Mouse (Mus musculus) kidney, embryonic 14.5 days (tissue): Measurements from ENCODE around the gene Atp1a2. TPM values are rescaled to one million over a fixed set of nuclear protein-coding genes. Genes with fewer than 3 reads are reported as not detected.

ENCODE experiments used
- ATAC-seq: fragments of 200-750 bp; cut with Nextera tagmentation; 2 replicates; pipeline ENCODE4 v1.8.0; 2017; ENCODE audit warnings: moderate number of reproducible peaks, mild to moderate bottlenecking, moderate TSS enrichment, moderate library complexity; ENCODE audit not compliant: low FRiP score, low TSS enrichment
- H3K27ac ChIP-seq: fragments of 300-500 bp; sonication (generic); 2 replicates; pipeline ENCODE4 v1.5.1; 2014; ENCODE audit warnings: low read depth, mild to moderate bottlenecking, low read length, moderate library complexity, mixed read lengths
- H3K27me3 ChIP-seq: fragments of 300-500 bp; sonication (generic); 2 replicates; pipeline ENCODE4 v1.6.1; 2014; ENCODE audit warnings: mild to moderate bottlenecking, low read length; ENCODE audit not compliant: control insufficient read depth, insufficient read depth
- H3K36me3 ChIP-seq: fragments of 300-500 bp; sonication (generic); 2 replicates; pipeline ENCODE4 v1.6.1; 2014; ENCODE audit warnings: low read length, mixed read lengths; ENCODE audit not compliant: control insufficient read depth, insufficient read depth
- H3K4me1 ChIP-seq: fragments of 300-500 bp; sonication (generic); 2 replicates; pipeline ENCODE4 v1.6.1; 2014; ENCODE audit warnings: low read length, mixed read lengths; ENCODE audit not compliant: control insufficient read depth, insufficient read depth
- H3K4me2 ChIP-seq: fragments of 300-500 bp; sonication (generic); replicated peaks from 2 replicates; pipeline ENCODE4 v1.6.1; 2014; ENCODE audit warnings: low read depth, mild to moderate bottlenecking, low read length
- H3K4me3 ChIP-seq: fragments of 300-500 bp; sonication (generic); 2 replicates; pipeline ENCODE4 v1.5.1; 2014; ENCODE audit warnings: mild to moderate bottlenecking, low read length
- H3K9ac ChIP-seq: fragments of 300-500 bp; sonication (generic); 2 replicates; pipeline ENCODE4 v1.6.1; 2014; ENCODE audit warnings: low read depth, mild to moderate bottlenecking, low read length, moderate library complexity
- H3K9me3 ChIP-seq: fragments of 300-500 bp; sonication (generic); 2 replicates; pipeline ENCODE4 v1.6.1; 2016; ENCODE audit warnings: low read length; ENCODE audit not compliant: control insufficient read depth
- WGBS: fragments of 180-500 bp; shearing (Covaris S2); extraction: QIAGEN DNeasy Blood & Tissue Kit; methylation state at CpG from one replicate; pipeline ENCODE4 v1.1.7; 2014; 5-methylcytosine and 5-hydroxymethylcytosine counted together
- polyA plus RNA-seq: library from polyadenylated mRNA; unstranded; fragments of >200 nt; fragmentation: Nextera tagmentation; extraction: Ambion mirVana; gene quantifications from 2 replicates; pipeline ENCODE4 v1.2.1, GENCODE M21; 2014

Atp1a2 gene
- polyA plus RNA-seq, 1 experiment from 2014 or later, result 0.66 TPM

- Histone ChIP-seq H3K4me2 (no peak overlapping the region), H3K4me3 (no peak overlapping the region), H3K9ac (no peak overlapping the region), H3K9me3 (no peaks in the 10 kb centered on the region), H3K27me3 (no peaks in the 10 kb centered on the region), H3K36me3 (peaks cover 11% of the 10 kb centered on the region), H3K27ac (no peak overlapping the region), H3K4me1 (0 out of 2 replicates have a peak, but pooled peaks cover 5% of the 10 kb centered on the region)
- WGBS, result 67% methylated on average over 7 of the region's 7 CpGs
- ATAC-seq, result no peak
Measured at GRCm38 (mm10) chr1:172319346-172319745, 21.5 kb upstream of the Atp1a2 start.

- 0 out of 2 replicates have a peak, but pooled peaks cover 8% of the 10 kb centered on the region for H3K4me1 ChIP-seq
- no peak for ATAC-seq
- peaks cover 11% of the 10 kb centered on the region for H3K36me3 ChIP-seq
- no peak overlapping the region; the same call in 1 of the 2 replicates for H3K9ac ChIP-seq
- 87% methylated on average over 18 of the region's 19 CpGs for WGBS
- H3K4me3 ChIP-seq, result no peak overlapping the region
- no peaks in the 10 kb centered on the region for H3K9me3 ChIP-seq
- H3K27ac ChIP-seq, result no peak overlapping the region
- no peak overlapping the region for H3K4me2 ChIP-seq
- H3K27me3 ChIP-seq, result no peaks in the 10 kb centered on the region
Measured at GRCm38 (mm10) chr1:172318424-172319035, 20.7 kb upstream of the Atp1a2 start.

DNA sequence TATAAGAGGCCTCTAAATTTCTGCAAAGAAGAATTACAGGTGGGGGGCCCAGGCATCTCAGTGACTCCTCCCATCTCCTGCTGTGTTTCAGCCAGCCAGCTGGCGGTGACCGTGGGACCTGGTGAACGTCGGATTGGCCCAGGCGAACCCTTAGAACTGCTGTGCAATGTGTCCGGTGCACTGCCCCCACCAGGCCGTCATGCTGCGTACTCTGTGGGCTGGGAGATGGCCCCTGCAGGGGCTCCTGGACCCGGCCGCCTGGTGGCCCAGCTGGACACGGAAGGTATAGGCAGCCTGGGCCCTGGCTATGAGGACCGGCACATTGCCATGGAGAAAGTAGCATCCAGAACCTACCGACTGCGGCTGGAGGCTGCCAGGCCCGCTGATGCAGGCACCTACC, 20.1 kb upstream of the Atp1a2 start:
- H3K9me3 ChIP-seq, result no peaks in the 10 kb centered on the region
- H3K4me2 ChIP-seq, result no peak overlapping the region
- WGBS, result 75% methylated on average over 15 of the region's 15 CpGs
- no peak overlapping the region; the same call in 1 of the 2 replicates for H3K9ac ChIP-seq
- H3K27ac ChIP-seq, result no peak overlapping the region
- H3K27me3 ChIP-seq, result no peaks in the 10 kb centered on the region
- H3K4me3 ChIP-seq, result no peak overlapping the region
- H3K36me3 ChIP-seq, result peaks cover 11% of the 10 kb centered on the region
- ATAC-seq, result no peak
- H3K4me1 ChIP-seq, result peaks cover 14% of the 10 kb centered on the region; the same call in 1 of the 2 replicates

GRCm38 (mm10) chr1:172317431-172317830, 19.6 kb upstream of the Atp1a2 start:
- Histone ChIP-seq H3K27ac (no peak overlapping the region), H3K4me3 (no peak overlapping the region), H3K4me2 (no peak overlapping the region), H3K9me3 (no peaks in the 10 kb centered on the region), H3K36me3 (peaks cover 11% of the 10 kb centered on the region), H3K4me1 (peaks cover 18% of the 10 kb centered on the region; the same call in 1 of the 2 replicates), H3K9ac (no peak overlapping the region), H3K27me3 (no peaks in the 10 kb centered on the region)
- WGBS, result 60% methylated on average over 18 of the region's 18 CpGs
- no peak for ATAC-seq

- Histone ChIP-seq H3K9ac (no peak overlapping the region), H3K4me3 (no peak overlapping the region), H3K36me3 (peaks cover 11% of the 10 kb centered on the region), H3K9me3 (no peaks in the 10 kb centered on the region), H3K27me3 (no peaks in the 10 kb centered on the region), H3K4me2 (no peak overlapping the region), H3K27ac (no peak overlapping the region), H3K4me1 (peaks cover 29% of the 10 kb centered on the region)
- no peak for ATAC-seq
- 91% methylated on average over 3 of the region's 3 CpGs for WGBS
Measured at GRCm38 (mm10) chr1:172314911-172315310, 17.0 kb upstream of the Atp1a2 start.

DNA sequence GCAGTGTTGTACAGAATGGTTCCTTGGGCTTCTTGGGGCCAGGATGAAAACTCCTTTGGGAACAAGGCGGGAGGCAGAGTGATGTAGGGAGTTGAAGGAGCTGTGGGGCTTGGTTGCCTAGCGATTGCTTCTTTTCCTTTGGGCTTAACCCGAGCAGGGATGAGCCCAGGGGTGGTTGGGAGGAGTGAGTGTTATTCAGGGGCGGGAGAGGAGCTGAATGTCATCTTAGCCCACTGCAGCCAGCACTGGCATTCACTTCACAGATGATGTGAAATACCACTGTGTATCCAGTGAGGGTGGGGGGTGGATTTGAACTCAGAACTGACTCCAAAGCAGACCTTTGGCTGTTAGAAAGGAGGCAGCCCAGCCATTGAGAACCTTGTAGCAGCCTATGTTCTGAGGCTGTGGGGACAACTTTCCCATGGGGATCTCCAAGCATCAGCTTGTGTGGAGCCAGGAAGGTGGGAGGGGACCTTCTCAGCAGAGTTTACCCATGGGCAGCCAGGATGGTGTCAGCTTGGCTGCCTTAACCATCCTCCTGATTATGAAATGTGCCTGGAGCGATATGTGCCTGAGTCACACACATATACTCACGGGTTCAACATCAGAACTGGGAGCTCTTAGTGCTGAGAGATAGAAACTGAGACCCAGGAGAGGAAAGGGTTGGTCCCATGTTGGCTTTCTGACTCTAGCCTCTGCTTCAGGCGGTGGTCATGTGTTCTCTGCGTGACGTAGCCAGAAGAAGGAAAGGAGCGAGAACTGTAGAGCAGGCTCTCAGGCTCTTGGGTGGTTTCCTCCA, 15.9 kb upstream of the Atp1a2 start:
- H3K4me2 ChIP-seq, result no peak overlapping the region; the same call in 1 of the 2 replicates
- ATAC-seq, result no peak
- H3K4me3 ChIP-seq, result no peak overlapping the region
- H3K9ac ChIP-seq, result no peak overlapping the region
- no peak overlapping the region for H3K27ac ChIP-seq
- H3K9me3 ChIP-seq, result no peaks in the 10 kb centered on the region
- no peaks in the 10 kb centered on the region for H3K27me3 ChIP-seq
- H3K4me1 ChIP-seq, result peaks cover 29% of the 10 kb centered on the region
- peaks cover 8% of the 10 kb centered on the region for H3K36me3 ChIP-seq
- WGBS, result 80% methylated on average over 10 of the region's 10 CpGs

DNA sequence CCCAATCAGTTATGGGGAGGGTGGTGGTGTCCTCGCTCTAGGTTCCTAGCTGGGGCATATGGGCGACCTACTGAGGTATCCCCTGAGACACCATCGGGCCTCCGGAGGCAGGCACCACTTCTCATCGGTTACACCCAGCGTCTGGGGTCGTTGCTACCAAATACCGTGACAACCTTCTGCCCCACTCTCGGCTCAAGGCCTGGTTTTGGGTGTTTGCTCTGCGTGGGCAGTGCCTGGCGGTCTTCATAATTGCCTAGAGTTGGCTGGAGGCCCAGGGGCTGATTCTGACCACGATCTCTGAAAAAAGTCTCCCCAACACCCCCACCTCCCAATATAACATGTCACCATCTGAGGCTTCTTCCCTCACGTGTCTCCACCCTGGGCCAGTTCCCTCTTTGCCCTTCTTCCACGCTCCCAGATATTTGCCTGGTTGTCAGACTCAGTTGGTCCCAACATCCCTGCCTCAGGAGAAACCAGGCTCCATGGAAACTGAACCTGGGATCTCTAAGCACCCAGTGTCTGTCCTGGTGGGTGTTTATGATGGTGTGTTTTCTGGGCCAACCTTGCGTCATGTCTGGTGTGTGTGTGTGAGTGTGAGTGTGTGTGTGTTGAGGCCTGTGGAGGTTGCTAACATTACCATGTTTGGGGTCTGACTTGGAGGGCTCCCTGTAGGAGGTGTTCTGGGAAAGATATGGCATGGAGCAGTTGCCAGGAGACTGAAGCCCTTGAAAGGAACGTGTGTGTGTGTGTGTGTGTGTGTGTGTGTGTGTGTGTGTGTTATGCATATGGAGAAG, 15.1 kb upstream of the Atp1a2 start:
- Histone ChIP-seq H3K4me3 (peak overlapping the region; percentile 71), H3K27ac (0 out of 2 replicates have a peak overlapping the region, but pooled peaks have one; percentile 24), H3K4me2 (peak overlapping the region; percentile 89), H3K27me3 (no peaks in the 10 kb centered on the region), H3K9ac (peak overlapping the region; percentile 72), H3K36me3 (peaks cover 2% of the 10 kb centered on the region), H3K4me1 (peaks cover 29% of the 10 kb centered on the region), H3K9me3 (no peaks in the 10 kb centered on the region)
- 15% methylated on average over 16 of the region's 16 CpGs for WGBS
- ATAC-seq, result peak; percentile 11

DNA sequence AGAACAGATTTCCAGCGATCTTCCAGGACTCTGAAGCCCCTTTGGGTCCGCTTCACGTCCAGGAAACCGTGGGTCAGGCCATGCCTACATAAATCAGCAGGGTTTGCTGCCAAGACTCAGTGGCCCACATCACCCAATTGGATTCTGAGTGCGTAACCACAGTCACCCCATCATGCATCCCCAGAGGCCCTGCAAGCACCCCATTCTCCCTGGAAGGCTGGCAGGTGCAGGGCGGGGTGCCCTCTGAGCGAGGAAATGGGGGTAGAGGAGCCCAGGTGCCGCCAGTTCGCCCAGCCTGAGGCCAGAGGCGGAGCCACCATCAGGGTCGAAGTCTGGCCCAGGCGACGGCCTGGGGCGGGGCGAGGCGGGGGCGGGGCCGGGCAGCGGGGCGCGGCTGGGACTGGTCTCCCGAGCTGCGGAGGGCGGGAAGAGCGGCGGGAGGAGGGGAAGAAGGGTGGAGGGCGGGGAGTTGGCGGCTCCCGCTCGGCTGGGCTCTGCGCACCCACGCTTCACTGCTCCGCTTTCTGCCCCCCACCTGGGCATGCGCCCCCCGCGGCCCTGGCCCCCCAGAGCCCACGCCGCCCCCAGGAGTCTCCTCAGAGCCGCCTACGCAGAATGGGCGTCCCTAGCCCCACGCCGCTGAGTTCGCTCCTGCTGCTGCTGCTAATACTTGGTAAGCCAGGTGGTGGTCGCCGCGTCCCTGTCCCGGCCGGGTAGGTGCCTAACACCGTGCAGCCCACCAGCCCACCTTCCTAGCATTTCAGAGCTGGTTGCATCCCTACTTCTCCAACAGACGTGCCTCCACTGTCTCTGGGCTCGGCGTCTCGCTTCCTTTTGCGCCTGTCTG, 14.3 kb upstream of the Atp1a2 start:
- H3K27me3 ChIP-seq, result no peaks in the 10 kb centered on the region
- peak; percentile 84 for ATAC-seq

More for the DNA sequence above, 14.3 kb upstream of the Atp1a2 start:
- Histone ChIP-seq H3K27ac (peak overlapping the region; percentile 91), H3K36me3 (no peaks in the 10 kb centered on the region; the same call in 1 of the 2 replicates), H3K4me3 (peak overlapping the region; percentile 71), H3K4me1 (peaks cover 29% of the 10 kb centered on the region), H3K9me3 (no peaks in the 10 kb centered on the region), H3K9ac (peak overlapping the region; percentile 72), H3K4me2 (peak overlapping the region; percentile 89)
- WGBS, result under 1% methylated on average over 44 of the region's 55 CpGs
